Mouse (Mus musculus): ENCODE measurements at regions not wholly inside any gene's neighbourhood (a gene's known extent, or its start where the extent isn't known, plus 50 kb on each side); places are given as distances from the start of the nearest gene placed in this dataset.

DNA sequence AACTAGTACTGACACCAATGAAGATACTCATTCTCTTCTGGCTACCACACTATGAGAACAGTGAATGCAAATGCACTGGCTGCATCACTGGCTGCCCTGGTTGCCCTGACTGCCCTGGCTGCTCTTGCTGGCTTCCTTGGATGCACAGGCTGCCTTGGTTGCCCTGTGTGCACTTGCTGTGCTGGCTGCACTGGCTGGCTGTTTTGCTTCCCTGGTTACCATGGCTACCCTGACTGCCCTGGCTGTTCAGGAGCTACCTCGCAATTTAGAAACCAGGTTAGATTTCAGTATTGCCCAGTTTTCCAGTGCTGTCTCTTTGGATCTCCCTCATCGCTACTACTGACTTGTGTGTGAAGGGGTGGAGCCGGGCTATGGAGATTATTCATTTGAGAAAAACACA lies 175.7 kb downstream of the Fat4 start:
- DNase-seq (ENCODE audit: extremely low read depth, low read depth): no peak

DNA sequence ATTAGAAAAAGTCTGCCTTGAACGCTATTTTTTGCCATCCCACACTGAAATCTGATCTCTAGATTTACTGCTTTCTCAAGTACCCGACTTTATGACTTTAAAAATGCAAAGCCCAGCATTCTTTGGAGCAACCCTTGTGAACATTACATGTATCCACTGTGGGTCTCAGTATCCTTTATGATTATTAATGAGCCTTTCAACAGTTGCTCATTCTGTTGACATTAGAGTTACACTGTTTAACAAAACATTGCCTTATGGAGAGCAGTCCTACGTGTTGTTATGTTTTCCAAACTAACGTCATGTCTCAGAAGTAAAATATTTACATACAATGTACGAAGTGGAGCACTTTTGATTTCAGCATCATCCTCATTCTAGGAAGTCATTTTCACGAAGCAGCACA lies 178.7 kb downstream of the Fat4 start:
- no peak for DNase-seq (ENCODE audit: extremely low read depth, low read depth)

DNA sequence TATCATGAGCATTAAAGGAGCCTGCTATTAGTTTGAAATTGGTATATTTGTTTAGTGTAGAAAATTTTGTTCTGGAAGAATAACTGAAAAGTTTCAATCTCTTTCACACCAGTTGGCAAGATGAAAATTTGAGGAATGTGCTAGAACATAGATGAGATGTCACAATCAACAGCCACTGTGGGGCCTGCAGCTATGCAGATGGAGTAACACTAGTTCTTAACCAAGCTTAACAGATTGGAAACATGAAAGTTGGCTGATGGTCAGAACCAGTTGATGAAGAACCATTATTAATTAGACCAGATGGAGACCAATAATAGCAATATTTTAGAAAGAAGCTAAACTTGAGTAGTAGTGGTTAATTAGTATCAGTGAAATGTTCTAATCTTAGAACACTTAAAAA lies 182.3 kb downstream of the Fat4 start:
- no peak for DNase-seq (ENCODE audit: extremely low read depth, low read depth)

DNA sequence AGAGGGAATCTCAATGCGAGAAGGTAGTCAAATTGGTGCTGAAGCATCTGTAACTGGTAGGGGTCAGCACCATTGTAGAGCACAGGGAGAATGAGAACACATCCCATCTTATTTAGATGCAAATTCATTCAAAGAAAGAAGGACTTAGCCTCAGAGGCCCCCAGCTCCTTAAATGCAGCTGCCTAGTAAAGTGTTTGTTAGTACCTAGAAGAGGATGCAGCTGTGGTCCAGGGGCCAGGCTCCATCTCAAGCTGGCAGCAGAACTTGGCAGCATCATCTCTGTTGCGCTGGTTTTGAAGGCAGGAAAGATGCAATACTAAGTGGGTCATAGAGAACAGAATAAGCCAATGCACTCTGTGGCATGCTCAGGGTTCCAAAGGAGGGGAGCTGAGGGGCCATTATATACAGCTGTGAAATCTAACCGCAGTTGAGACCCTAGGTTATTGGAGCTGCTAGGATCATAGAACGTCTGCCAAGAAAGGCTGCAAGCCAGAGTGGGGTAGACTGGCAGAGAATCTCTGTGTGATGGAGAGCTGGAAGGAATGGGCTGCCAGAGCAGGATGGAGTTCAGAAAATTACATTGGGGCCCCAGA lies 196.0 kb downstream of the Fat4 start:
- no peak for DNase-seq (ENCODE audit: extremely low read depth, low read depth)

DNA sequence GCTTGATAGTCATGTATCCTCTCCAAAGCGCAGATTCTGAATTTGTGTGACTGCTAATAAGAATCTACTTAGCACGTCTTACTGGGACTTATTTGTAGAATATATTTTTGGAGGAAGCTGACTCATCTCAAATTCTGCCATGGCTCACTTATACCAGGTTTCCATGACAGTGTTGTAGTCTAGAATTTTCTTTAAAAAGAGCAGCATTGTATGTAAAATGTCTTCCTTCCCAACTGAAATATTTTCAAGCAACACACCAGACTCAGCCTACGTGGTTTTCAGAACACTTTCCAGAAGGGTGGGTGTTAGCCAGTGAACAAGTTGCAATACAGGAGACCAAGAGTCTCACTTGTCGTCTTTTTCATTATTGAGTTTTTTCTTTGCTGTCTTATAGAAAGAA lies 202.2 kb downstream of the Fat4 start:
- DNase-seq (ENCODE audit: extremely low read depth, low read depth): no peak

DNA sequence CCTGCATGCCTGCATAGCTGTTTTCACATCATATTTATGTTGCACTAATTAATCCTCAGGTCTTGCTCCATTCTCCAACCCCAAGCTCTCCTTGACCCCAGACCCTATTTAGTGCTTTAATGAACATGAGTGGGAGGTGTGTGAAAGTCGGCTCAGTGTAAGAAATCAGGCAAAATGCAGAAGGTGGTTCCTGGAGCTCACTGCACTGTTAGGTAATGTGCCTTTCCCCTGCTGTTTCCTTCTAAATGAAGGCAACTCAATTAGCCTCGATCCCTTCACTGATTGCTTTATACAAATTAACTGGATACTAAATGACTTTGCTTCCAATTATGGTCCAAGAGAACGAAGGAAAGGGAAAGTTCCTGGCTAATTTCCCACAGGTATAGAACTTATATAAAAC lies 215.6 kb downstream of the Fat4 start:
- DNase-seq (ENCODE audit: extremely low read depth, low read depth): no peak

DNA sequence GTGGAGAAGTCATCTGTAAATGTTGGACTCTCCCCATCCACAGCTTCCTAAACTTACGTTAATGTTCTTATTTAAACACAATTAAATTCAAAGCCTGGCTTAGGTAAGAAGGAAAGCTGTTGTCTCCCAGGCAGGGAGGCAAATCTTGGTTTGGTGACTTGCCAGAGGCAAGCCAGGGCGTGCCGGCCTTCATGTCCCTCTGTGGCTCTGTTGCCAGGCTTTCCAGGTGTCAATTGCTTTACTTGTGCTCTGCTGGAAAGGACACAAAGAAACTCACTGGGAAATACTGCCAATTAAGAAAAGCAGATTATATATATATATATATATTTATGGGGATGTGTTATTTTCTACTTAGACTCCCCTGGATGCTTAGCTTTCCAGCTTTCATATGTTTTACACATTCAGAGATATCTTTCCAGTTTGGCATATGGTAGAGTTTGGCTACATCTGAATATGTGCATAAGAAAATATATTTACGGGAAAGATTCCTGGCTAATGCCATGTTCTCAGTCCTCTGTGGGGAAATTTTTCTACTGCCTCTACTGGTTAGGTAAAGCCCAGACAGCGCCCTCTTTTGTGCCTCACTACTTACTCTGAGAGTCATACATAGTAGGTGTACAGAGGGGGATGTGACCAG lies 223.1 kb downstream of the Fat4 start:
- DNase-seq (ENCODE audit: extremely low read depth, low read depth): no peak

DNA sequence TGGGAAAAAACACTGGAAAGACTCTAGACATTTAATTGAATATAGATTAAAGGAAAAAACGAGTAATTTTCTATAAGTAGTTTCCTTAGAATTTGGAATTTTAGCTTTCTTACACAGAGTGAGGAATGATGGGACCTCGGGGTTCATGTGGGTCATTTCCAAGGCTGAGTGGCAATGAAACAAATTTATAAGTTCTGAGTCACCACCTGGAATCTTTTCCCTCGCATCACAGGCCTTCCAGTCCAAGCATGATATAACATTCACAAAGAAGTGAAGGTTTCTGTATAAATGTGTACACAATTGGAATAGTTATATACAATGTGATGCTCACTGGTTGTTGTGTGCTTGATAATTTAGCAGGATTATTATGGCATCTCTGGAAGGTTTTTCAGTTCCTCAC lies 227.3 kb downstream of the Fat4 start:
- DNase-seq (ENCODE audit: extremely low read depth, low read depth): no peak

DNA sequence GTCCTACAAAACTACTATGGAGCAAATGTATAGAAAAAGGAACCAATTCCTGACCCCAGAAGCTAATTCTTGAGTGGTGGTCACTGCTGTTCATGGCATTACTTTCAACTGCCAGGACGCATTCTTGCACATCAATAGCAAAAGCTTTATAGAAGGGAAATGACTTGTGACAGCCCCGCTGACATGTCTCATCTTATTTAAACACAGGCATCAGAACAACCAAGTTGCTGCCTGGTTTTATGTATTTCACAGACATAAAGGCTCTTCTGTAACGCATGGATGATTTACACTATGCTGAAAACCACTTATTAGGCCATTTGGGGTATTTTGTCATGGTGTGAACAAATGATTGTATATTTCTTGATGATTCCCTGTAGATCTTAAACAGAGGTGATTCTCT lies 228.1 kb downstream of the Fat4 start:
- no peak for DNase-seq (ENCODE audit: extremely low read depth, low read depth)

DNA sequence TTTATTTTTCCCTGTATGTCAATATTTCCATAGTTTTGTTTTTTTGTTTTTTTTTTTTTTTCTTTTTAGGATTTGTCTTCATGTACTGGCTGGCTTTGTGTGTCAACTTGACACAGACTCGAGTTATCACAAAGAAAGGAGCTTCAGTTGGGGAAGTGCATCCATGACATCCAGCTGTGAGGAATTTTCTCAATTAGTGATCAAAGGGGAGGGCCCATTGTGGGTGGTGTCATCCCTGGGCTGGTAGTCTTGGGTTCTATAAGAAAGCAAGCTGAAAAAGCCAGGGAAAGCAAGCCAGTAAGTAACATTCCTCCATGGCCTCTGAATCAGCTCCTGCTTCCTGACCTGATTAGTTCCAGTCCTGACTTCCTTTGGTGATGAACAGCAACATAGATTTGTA lies 228.7 kb downstream of the Fat4 start:
- DNase-seq (ENCODE audit: extremely low read depth, low read depth): no peak

DNA sequence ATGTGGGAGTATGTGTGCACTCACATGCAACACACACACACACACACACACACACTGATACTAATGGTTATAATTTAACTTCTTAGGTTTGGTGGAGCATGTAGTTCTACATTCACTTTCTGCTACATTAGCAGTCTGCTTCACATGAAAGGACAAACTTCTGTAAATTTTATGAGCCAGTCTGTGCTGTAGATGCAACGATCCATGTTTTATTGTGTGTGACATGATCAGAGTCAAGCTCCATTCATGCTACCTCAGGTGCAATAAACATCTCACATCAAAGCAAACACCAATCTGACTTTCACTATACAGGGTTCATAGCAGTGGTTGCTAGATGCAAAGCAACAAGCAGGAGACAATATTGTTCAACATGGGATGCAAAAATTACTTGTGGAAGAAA lies 235.5 kb downstream of the Fat4 start:
- DNase-seq (ENCODE audit: extremely low read depth, low read depth): no peak

DNA sequence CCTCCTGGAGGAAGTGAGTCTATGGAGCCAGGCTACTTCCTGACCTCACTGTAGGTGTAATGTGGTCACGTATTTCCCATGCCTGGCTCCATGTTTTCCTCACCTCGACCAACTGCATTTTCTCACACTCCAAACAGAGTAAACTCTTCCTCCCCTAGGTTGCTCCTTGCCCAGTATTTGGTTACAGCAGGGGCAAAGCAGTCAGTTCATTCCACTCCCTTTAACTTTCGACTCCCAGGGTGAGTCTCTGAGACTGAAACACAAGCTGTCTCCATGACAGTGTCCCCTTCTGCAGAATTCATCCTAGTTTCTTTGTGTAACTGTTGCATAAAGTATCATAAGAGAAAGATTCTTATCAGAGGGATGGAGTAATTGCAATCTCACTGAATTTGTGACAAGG lies 243.8 kb downstream of the Fat4 start:
- DNase-seq (ENCODE audit: extremely low read depth, low read depth): no peak

DNA sequence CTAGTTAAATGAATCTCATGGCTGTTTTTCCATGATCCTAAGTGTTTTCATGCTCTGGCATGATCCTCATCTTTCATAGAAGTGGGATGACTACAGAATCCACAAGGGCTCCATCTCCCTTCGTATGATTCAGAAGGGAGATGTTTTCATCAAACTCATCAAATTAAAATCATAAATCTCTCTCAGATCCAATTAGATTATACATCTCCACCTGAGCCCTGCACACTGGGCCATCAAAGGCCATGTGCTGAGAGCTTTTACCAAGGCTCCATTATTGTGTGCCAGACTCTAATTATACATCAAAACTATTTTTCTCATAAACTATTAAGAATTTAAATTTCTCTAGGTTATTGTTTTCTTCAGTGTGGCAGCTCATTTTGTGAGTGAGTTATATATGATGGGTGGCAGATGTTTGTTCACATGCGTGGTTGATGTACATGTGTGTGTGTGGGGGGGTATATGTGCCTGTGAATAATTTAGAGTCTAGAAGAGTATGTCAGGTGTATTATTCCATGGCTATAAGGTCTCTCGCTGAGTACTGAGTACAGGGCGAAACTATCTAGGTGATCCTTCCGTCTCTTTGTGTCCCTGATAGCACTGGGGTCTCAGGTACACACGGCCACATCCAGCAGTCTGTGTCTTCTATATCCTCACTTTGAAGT lies 278.4 kb downstream of the Fat4 start:
- DNase-seq (ENCODE audit: extremely low read depth, low read depth): no peak

DNA sequence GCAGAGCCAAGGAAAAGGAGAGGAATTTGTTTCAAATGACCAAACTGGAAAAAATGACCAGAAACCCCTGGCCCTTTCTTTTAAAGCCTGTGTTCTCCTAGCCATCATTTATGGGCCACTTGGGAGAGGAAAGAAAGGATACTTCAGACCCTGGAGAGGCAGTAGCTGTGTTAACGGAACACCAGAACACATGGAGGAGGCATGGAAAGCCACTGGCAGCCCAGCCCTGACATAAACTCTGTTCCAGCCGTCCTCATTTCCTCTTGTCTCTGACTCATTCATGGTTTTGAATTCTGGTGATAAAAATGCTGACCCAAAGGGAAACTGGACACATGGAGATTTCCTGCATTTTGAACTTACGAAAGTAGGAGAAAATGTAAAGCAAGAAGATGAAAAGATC lies 295.9 kb downstream of the Fat4 start:
- DNase-seq (ENCODE audit: extremely low read depth, low read depth): no peak

DNA sequence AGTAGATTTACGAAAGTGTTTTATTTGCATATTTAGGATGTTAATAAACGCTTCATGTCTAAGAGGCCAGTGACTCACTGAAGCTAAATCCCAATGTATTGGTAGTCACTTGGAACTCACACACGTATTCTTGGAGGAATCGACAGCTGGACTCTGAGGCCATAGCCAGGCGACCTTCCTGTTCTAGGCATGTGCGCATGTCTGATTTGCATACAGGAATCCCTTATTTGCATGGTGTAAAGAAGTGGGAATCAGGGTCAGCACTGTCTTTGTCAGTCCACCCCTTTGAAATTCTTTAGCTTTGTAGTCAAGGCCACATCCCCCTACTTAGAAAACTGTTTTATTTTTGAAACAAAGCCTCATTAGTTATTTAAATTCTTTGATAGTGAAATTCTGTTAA lies 308.4 kb downstream of the Fat4 start:
- no peak for DNase-seq (ENCODE audit: extremely low read depth, low read depth)

DNA sequence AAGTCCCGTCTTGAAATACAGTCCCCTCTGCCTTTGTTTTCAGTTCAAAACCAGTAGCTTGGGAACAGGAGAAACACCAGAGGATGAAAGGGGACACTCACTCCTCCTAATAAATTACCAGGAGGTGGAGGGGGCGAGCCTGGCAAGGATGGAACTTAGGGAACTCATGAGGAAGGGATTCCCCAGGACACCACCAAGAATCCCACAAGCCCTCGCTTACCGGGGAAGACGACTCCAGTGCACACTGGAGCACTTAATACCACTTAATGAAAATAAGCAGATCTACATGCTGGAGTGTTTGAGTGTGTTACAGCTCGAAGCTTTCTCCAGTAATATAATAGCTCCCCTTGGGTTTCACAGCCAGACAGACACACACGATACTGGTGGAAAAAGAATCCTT lies 315.9 kb downstream of the Fat4 start:
- DNase-seq (ENCODE audit: extremely low read depth, low read depth): no peak

DNA sequence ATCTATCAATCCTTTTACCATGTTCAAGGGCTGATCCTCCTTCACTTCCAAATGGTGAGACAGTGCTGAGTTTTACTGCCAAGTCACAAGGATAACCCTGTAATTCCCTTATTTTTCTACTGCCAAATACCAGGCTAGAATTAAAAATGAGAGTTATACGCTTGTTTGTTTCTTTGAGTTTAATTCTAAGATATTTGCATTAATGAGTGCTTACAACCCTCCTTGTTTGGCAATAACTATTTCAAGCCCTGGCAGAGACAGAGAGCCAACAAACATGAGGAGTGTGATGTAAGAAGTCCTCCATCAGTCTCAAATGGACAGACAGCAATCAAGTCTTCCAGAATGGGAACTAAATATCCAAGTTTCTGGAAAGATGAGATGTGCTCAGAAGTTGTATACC lies 321.9 kb downstream of the Fat4 start:
- no peak for DNase-seq (ENCODE audit: extremely low read depth, low read depth)

DNA sequence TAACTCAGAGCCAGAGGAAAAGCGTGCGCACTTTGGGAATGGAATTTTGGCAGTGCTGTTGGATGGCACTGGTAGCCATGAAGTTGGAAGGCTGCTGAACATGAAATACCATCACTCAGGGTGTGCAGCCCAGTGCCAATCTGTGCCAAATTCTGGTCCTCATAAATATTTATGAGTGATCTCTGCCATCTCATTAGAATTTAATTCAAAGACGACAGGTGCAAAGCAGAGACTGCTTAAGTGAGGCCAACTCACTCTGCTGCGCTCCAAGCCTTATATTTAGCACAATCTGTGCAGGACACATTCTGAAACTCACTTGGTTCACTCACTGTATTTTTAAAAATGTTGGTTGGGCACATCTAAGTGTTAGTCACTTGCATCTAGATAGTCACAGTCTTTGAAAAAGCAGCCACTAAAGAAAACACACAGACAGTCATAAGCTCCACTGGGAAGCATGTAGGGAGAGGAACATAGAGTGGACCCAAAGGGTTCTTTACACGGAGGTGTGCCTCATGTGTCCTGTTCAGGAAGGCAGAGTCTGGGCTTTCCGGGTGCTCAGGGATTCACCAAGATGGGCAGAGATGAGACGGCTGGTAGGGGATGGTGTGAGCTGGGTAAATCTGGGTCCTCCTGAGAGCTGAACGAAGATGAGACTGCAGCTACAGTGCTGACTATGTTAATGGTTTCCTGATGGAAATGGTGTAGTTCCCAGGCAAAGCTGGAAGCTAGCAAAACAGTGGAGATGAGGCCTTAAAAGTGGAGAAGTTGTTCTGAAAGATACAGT lies 322.8 kb downstream of the Fat4 start:
- no peak for DNase-seq (ENCODE audit: extremely low read depth, low read depth)

DNA sequence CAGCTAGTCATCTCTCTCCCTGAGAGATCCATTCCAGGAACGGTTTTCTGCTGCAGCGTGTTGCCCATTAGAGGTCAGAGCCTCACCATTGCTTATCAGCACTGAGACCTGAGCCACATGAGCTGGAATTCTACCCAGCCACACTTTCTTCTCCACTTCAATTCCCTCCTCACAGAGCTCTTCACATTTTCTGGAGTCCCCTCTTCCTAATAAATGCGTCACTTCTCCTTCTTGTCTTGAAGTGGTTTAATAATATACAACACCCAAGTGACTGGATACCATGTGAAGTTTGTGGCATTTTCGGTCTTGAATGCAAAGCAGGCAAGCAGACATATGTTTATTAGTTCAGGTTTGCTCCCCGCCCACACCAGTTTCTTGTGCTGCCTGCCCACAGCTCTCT lies 324.9 kb downstream of the Fat4 start:
- DNase-seq (ENCODE audit: extremely low read depth, low read depth): no peak

DNA sequence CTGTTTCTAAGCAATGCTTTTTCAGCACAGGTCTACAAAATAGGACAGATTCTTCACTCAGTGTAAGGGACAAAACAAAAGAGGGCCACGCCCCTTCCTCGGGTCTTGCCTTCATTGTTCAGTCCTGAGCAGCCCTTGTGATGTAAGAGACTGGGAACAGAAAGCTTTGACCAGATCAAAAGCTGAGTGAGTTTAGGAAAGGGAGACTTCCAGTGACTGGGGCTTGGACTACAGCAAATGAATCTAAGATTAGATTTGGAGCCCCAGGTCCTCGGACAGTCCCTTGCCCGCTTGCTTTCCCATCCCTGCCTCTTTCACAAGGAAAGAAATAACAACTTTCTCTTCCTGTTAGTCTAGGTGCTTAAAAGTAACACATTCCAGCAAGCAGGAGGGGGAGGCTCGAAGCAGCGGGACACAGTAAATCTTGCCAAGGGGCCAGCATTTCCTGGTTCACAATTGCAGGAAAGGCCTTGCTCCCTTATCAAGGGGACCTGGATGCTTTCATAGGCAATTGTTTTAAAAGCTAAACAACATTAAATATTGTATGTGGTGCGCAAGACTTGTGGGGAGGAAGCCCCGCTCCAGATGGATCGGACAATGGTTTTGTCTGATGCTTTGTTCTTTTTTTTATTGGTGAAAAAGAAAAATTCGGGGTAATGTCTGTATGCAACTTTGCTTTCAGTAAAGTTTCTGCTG lies 333.4 kb downstream of the Fat4 start:
- DNase-seq (ENCODE audit: extremely low read depth, low read depth): no peak

DNA sequence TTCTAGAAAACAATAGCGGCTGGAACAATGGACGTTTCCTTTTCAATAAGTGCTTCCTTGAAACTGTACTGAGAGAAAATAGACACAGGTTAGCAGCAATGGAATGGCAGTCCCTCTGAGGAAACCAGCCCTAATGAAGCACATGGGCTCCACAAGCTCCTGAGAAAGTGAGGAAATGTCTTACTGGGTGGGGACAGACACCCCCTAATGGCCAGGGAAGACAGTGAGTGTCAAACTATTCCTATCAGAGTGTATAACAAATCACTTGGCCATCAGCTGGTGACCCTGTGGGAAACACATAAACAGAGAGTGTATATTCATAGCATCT lies 333.9 kb downstream of the Fat4 start:
- no peak for DNase-seq (ENCODE audit: extremely low read depth, low read depth)

DNA sequence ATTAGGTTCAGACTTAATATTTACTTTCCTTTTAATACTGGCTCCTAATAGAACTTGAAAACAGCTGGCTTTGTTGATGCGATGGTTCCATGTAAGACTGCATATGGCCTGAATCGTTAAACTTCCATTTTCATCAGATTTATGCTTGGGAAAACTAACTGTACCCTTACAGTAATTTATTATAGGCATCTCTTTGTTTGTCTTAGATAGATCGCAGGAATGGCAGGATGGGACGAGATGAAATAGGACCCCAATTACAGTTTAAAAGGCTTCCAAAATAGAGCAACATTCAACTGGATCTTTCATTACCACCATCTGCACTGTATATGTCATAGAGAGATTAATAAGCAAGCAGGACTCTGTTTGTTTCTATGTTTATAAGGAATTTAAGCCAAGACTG lies 335.3 kb downstream of the Fat4 start:
- no peak for DNase-seq (ENCODE audit: extremely low read depth, low read depth)

Data from MEL-GATA-1-ER (cell line).